In genomic region chr19:17769610-17770399, GRCm38 (mm10) we compare ENCODE assay signal across 9 mouse cellular contexts.
A peak's percentile ranks its signal among the peaks of the same experiment; 100 is the strongest.
DNase-seq lines count a peak whose midpoint lies in the region; ATAC-seq and TF ChIP-seq lines count a peak whose summit lies in the region.
"Had no signal": no experiment of that assay in that cellular context is flagged by ENCODE, and none has a peak within 500 bp of the region (broad histone marks: within the 10 kb centered on the region; RNA-seq: fewer than 3 reads in every experiment).

No protein-coding gene starts in this region.

- no peak for TF ChIP-seq POLR2A in brain, embryonic 14.5 days (IDR thresholded peaks at IDR 0.05; ENCODE audit: borderline replicate concordance, extremely low read depth, insufficient read depth, insufficient read length, poor library complexity, severe bottlenecking)

- H3K9me3 ChIP-seq in forebrain, embryonic 15.5 days: no peaks in the 10 kb centered on the region
- H3K9me3 ChIP-seq in forebrain, embryonic 11.5 days (ENCODE audit: control insufficient read depth, low read length): no peaks in the 10 kb centered on the region
- H3K9me3 ChIP-seq in heart, embryonic 10.5 days: no peaks in the 10 kb centered on the region
- H3K9me3 ChIP-seq: liver, embryonic 15.5 days had no signal

- intact Hi-C loops in left cerebral cortex, adult 2 months (cut with DNase I): loop anchor here (5.0 kb wide), 1 partner anchor 303 kb away; no protein-coding TSS in a partner anchor
- intact Hi-C loops in left cerebral cortex, postnatal 36 days (cut with DNase I): no loop called here

- H3K27me3 ChIP-seq in forebrain, embryonic 15.5 days: no peaks in the 10 kb centered on the region
- no peaks in the 10 kb centered on the region for H3K27me3 ChIP-seq in forebrain, embryonic 11.5 days (ENCODE audit: control insufficient read depth, insufficient read depth, low read length)
- H3K27me3 ChIP-seq in heart, embryonic 10.5 days (ENCODE audit: insufficient read depth, poor library complexity, severe bottlenecking): no peaks in the 10 kb centered on the region
- H3K27me3 ChIP-seq: liver, embryonic 15.5 days had no signal

- H3K27ac ChIP-seq in forebrain, embryonic 15.5 days (replicated peaks): no peak overlapping the region
- H3K27ac ChIP-seq in forebrain, embryonic 11.5 days (ENCODE audit: low read depth, low read length): no peak overlapping the region
- H3K27ac ChIP-seq in left cerebral cortex, adult 2 months: no peak overlapping the region
- H3K27ac ChIP-seq in layer of hippocampus, adult 2 months: no peak overlapping the region
- no peak overlapping the region for H3K27ac ChIP-seq in heart, embryonic 10.5 days
- H3K27ac ChIP-seq: liver, embryonic 15.5 days had no signal

- whole genome bisulfite sequencing in forebrain, embryonic 15.5 days: 68% methylated on average over 5 of the region's 5 CpGs
- WGBS in forebrain, embryonic 11.5 days: 82% methylated on average over 5 of the region's 5 CpGs
- 77% methylated on average over 5 of the region's 5 CpGs for WGBS in heart, embryonic 10.5 days

- H3K4me2 ChIP-seq in forebrain, embryonic 15.5 days (replicated peaks): no peak overlapping the region
- H3K4me2 ChIP-seq in forebrain, embryonic 11.5 days (ENCODE audit: low read depth, low read length, severe bottlenecking): no peak overlapping the region
- H3K4me2 ChIP-seq: liver, embryonic 15.5 days had no signal

- H3K36me3 ChIP-seq in forebrain, embryonic 15.5 days: no peaks in the 10 kb centered on the region
- H3K36me3 ChIP-seq in forebrain, embryonic 11.5 days (ENCODE audit: control insufficient read depth, insufficient read depth, low read length): no peaks in the 10 kb centered on the region
- no peaks in the 10 kb centered on the region for H3K36me3 ChIP-seq in heart, embryonic 10.5 days
- H3K36me3 ChIP-seq: liver, embryonic 15.5 days had no signal

- H3K4me1 ChIP-seq in forebrain, embryonic 15.5 days: no peaks in the 10 kb centered on the region
- H3K4me1 ChIP-seq in forebrain, embryonic 11.5 days (replicated peaks; ENCODE audit: control insufficient read depth, insufficient read depth, low read length): no peaks in the 10 kb centered on the region
- no peaks in the 10 kb centered on the region for H3K4me1 ChIP-seq in heart, embryonic 10.5 days
- H3K4me1 ChIP-seq: liver, embryonic 15.5 days had no signal

- peak; percentile 51 for ATAC-seq in forebrain, embryonic 15.5 days (replicated peaks)
- no peak for ATAC-seq in forebrain, embryonic 11.5 days (replicated peaks; ENCODE audit: low FRiP score)

- DNase-seq in forebrain, embryonic 11.5 days (ENCODE audit: low spot score): no peak
- DNase-seq in left cerebral cortex, adult 2 months (ENCODE audit: extremely low spot score in 1 of 2, low spot score in 2 of 2): peak in 1 of 2 experiments; percentile 14
- DNase-seq in left cerebral cortex, postnatal 36 days (ENCODE audit: low spot score in 2 of 2): no peak
- peak; percentile 47 for DNase-seq in brain, embryonic 14.5 days (ENCODE audit: low read depth)
- DNase-seq in layer of hippocampus, adult 2 months (ENCODE audit: low spot score in 2 of 2): peak; percentile 24 to 32
- DNase-seq in urinary bladder, postnatal 10 days (ENCODE audit: low spot score): no peak
- no peak for DNase-seq in heart, embryonic 10.5 days (ENCODE audit: low spot score)

- no peak overlapping the region for H3K4me3 ChIP-seq in forebrain, embryonic 15.5 days
- H3K4me3 ChIP-seq in forebrain, embryonic 11.5 days (ENCODE audit: low read depth, low read length): no peak overlapping the region
- H3K4me3 ChIP-seq in left cerebral cortex, adult 2 months: no peak overlapping the region
- no peak overlapping the region for H3K4me3 ChIP-seq in layer of hippocampus, adult 2 months
- no peak overlapping the region for H3K4me3 ChIP-seq in heart, embryonic 10.5 days
- H3K4me3 ChIP-seq: liver, embryonic 15.5 days had no signal

- TF ChIP-seq CTCF in left cerebral cortex, adult 2 months (IDR thresholded peaks at IDR 0.05): peak; percentile 42
- no peak for TF ChIP-seq CTCF in brain, embryonic 14.5 days (IDR thresholded peaks at IDR 0.05; ENCODE audit: borderline replicate concordance, extremely low read depth, insufficient read depth, insufficient read length)
- peak; percentile 73 for TF ChIP-seq CTCF in layer of hippocampus, adult 2 months (conservative IDR thresholded peaks at IDR 0.05)

- H3K9ac ChIP-seq in forebrain, embryonic 15.5 days (replicated peaks): no peak overlapping the region
- H3K9ac ChIP-seq in forebrain, embryonic 11.5 days (ENCODE audit: low read length): no peak overlapping the region
- H3K9ac ChIP-seq: liver, embryonic 15.5 days had no signal

Comparison
In these comparisons a context has a peak if more than half of its experiments do, and no peak if none do; other contexts are left out.
1. DNase-seq: peak in brain, embryonic 14.5 days (single experiment) and layer of hippocampus, adult 2 months (2 of 2); none in forebrain, embryonic 11.5 days (single experiment), left cerebral cortex, postnatal 36 days (0 of 2), urinary bladder, postnatal 10 days (single experiment) and heart, embryonic 10.5 days (single experiment).